Mouse (Mus musculus) ES-E14 (cell line): ENCODE measurements around the gene Dexi. TPM values are rescaled to one million over a fixed set of nuclear protein-coding genes. Genes with fewer than 3 reads are reported as not detected.

Experiments used
- DNase-seq: peaks from one replicate; pipeline ENCODE4 v3.0.0-alpha.2; 2013; ENCODE audit warnings: low read depth, low spot score
- H3K27ac ChIP-seq: 2 replicates; pipeline ENCODE4 v1.5.1; 2012; ENCODE audit warnings: low read depth, mild to moderate bottlenecking, low read length, moderate library complexity, mixed read lengths; ENCODE audit not compliant: poor library complexity, insufficient read depth, severe bottlenecking
- H3K36me3 ChIP-seq: 2 replicates; pipeline ENCODE4 v1.6.1; 2012; ENCODE audit warnings: mild to moderate bottlenecking, low read length, moderate library complexity, mixed read lengths; ENCODE audit not compliant: control insufficient read depth, poor library complexity, insufficient read depth, severe bottlenecking
- H3K4me1 ChIP-seq, 2 experiments: fragments of 150-350 bp in 1 of 2; sonication (generic) in 1 of 2; 2 replicates each; pipeline ENCODE4 v1.6.1; 2012; ENCODE audit warnings: low read length in 2 of 2, mild to moderate bottlenecking in 1 of 2, mixed read lengths in 1 of 2; ENCODE audit not compliant: control insufficient read depth in 2 of 2, insufficient read depth in 2 of 2, poor library complexity in 1 of 2
- H3K4me3 ChIP-seq, 2 experiments: fragments of 150-350 bp in 1 of 2; sonication (generic) in 1 of 2; 2 replicates each; pipeline ENCODE4 v1.5.1; 2012; ENCODE audit warnings: low read length in 2 of 2, low read depth in 1 of 2, mild to moderate bottlenecking in 1 of 2, mixed read lengths in 1 of 2; ENCODE audit not compliant: insufficient read depth in 1 of 2, poor library complexity in 1 of 2, severe bottlenecking in 1 of 2
- H3K9ac ChIP-seq: 2 replicates; pipeline ENCODE4 v1.6.1; 2012; ENCODE audit warnings: low read depth, mild to moderate bottlenecking, low read length, mixed read lengths; ENCODE audit not compliant: poor library complexity, insufficient read depth, severe bottlenecking
- H3K9me3 ChIP-seq: fragments of 150-350 bp; sonication (generic); 2 replicates; pipeline ENCODE4 v1.6.1; 2012; ENCODE audit warnings: low read depth, mild to moderate bottlenecking, low read length; ENCODE audit not compliant: control insufficient read depth, insufficient read depth
- CHD2 ChIP-seq: IDR thresholded peaks from 2 replicates; pipeline ENCODE4 v1.6.1; 2014; ENCODE audit warnings: mild to moderate bottlenecking, low read depth, low read length, inconsistent platforms
- HCFC1 ChIP-seq: IDR thresholded peaks from 2 replicates; pipeline ENCODE4 v1.6.1; 2012; ENCODE audit warnings: low read length, inconsistent platforms, borderline replicate concordance; ENCODE audit not compliant: insufficient read depth
- MAFK ChIP-seq: IDR thresholded peaks from 2 replicates; pipeline ENCODE4 v1.6.1; 2014; ENCODE audit warnings: mild to moderate bottlenecking, low read depth, low read length, inconsistent platforms; ENCODE audit not compliant: insufficient read depth
- ZC3H11A ChIP-seq: IDR thresholded peaks from 2 replicates; pipeline ENCODE4 v1.6.1; 2012; ENCODE audit warnings: low read depth, mild to moderate bottlenecking, inconsistent platforms, low read length, borderline replicate concordance
- ZNF384 ChIP-seq: IDR thresholded peaks from 2 replicates; pipeline ENCODE4 v1.6.1; 2012; ENCODE audit warnings: low read depth, low read length, inconsistent platforms
- in situ Hi-C, 2 experiments: fragments of 600-800 bp; cut with MboI; formaldehyde crosslinking; loops; one replicate each; pipeline ENCODE4 v1.15.1; 2025; ENCODE audit warnings: low sequenced_read_pairs in 2 of 2, inconsistent platforms in 1 of 2; ENCODE audit not compliant: unreplicated experiment in 2 of 2
- total RNA-seq: library from RNA; depleted of rRNA; stranded (reverse); fragments of 300-350 nt; gene quantifications from 2 replicates; pipeline ENCODE4 v1.2.3, GENCODE M21; 2012

Dexi gene
- total RNA-seq, 1 experiment: 5.8 TPM

DNA sequence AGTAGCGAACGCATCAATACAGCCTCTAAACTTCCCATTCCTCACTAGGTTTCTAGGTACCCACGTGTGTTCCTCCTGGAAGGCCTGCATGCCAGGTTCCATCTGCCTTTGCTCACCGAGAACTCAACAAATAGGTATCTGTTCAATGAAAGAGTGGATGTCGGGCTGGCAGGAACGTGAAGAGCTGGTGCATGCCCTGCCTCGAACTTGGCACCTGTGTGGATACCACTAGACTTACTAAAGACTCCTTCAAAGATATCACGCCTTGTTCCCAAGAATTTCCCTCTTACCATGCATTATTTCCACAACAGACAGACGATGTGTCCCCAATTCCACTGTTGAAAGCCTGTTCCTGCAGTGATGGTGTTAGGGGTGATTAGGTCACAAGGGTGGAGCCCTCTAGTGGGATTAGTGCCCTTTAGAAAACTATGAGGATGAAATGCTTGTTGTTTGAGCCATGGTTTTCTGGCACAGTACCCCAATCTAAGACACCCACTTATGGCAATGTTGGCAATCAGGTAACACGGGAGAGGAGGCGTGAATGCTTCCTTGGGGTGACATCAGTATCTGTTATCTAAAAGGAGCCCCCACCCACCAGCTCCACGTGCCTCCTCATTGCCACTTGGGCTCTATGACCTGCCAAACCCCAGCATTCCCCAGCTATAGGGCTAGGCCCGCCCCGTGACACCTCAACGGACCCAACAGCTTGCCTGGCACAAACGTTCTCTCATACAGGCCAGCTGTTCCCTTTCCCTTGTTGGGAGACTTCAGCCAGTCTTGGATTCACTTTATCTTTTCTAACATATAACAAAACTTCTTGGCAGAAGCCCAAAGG is 1.9 kb downstream of the Dexi start:
- TF ChIP-seq ZC3H11A (no peak), ZNF384 (no peak), CHD2 (no peak), HCFC1 (no peak), MAFK (no peak)
- in situ Hi-C loops: no loop called here
- H3K9me3 ChIP-seq: no peaks in the 10 kb centered on the region
- H3K4me3 ChIP-seq: no peak overlapping the region
- no peak for DNase-seq
- no peak overlapping the region for H3K27ac ChIP-seq
- H3K4me1 ChIP-seq: no peaks in the 10 kb centered on the region; a peak in 1 of 4 replicates
- H3K36me3 ChIP-seq: no peaks in the 10 kb centered on the region
- H3K9ac ChIP-seq: no peak overlapping the region

DNA sequence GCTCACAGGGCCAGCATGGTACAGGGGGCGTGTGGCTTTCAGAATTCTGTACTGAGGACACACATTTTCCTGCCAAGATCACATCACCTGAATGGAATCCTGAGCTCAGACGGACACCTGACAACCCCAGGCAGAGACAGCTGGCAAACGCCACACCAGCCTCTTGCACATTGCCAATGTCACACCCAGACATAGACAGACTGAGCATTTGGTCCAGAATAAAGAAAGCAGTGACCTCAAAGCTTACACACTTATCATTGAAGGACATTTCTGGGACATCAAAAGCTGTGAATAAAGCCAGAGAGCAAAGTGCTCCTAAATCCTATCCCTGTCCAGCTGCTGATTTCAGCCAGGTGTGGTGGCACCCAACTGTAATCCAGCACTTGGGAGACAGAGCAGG is 5.9 kb downstream of the Dexi start:
- in situ Hi-C loops: no loop called here
- H3K4me3 ChIP-seq: no peak overlapping the region
- TF ChIP-seq ZNF384 (no peak), CHD2 (no peak)
- no peaks in the 10 kb centered on the region; the same call in 1 of the 2 replicates for H3K36me3 ChIP-seq
- H3K9ac ChIP-seq: no peak overlapping the region
- H3K9me3 ChIP-seq: no peaks in the 10 kb centered on the region
- no peak for DNase-seq
- H3K4me1 ChIP-seq: no peaks in the 10 kb centered on the region; a peak in 1 of 4 replicates
- no peak overlapping the region for H3K27ac ChIP-seq

DNA sequence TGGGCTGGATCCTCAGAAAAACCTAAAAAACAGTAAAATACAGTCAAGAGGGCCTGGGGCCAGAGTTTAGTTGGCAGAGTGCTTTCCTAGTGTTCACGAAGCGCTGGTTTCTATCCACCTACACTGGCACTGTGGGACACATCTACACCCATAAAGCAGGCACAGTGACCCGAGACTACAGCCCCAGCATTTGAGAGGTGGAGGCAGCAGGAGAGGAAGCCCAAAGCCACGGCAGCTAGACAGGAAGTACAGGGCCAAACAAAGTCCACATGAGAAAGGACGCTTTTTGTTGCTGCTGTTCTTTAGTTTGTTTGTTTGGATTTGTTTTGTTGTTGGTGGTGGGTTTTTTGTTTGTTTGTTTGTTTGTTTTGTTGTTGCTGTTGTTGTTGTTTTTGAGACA is 6.5 kb downstream of the Dexi start:
- DNase-seq: no peak
- no peak overlapping the region for H3K27ac ChIP-seq
- H3K4me3 ChIP-seq: no peak overlapping the region
- H3K9me3 ChIP-seq: no peaks in the 10 kb centered on the region
- H3K36me3 ChIP-seq: no peaks in the 10 kb centered on the region; the same call in 1 of the 2 replicates
- in situ Hi-C loops: no loop called here
- no peak overlapping the region for H3K9ac ChIP-seq
- H3K4me1 ChIP-seq: no peaks in the 10 kb centered on the region
- TF ChIP-seq MAFK (no peak), HCFC1 (no peak), ZNF384 (no peak), ZC3H11A (no peak), CHD2 (no peak)

DNA sequence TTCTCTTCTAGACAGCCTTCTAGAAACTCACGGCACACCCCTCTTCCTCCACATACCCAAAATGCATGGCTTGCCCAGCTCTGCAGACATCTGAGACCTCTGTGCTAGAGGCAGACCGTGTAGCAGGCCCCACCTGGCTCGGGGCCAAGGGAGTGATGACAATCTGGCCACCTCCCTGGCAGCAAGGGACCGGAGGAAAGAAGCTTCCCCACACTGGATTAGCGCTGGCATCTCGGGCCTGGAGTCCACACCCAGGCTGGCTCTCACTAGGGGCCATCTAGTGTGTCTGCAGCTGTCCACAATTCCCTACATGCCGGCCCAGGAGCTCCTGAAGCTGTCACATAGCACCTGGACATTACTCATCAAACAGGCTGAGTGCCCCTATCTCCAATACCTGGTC is 8.3 kb downstream of the Dexi start:
- H3K9me3 ChIP-seq: no peaks in the 10 kb centered on the region
- no peak for TF ChIP-seq MAFK
- no peak for TF ChIP-seq HCFC1
- TF ChIP-seq ZNF384: no peak
- no peak for TF ChIP-seq ZC3H11A
- TF ChIP-seq CHD2: no peak
- in situ Hi-C loops: no loop called here
- H3K4me3 ChIP-seq: no peak overlapping the region
- H3K4me1 ChIP-seq: peaks cover 0 to 6% of the 10 kb centered on the region in 2 experiments; a peak in 1 of 4 replicates
- no peak for DNase-seq
- no peaks in the 10 kb centered on the region; the same call in 1 of the 2 replicates for H3K36me3 ChIP-seq
- H3K27ac ChIP-seq: no peak overlapping the region
- H3K9ac ChIP-seq: no peak overlapping the region
